Mouse (Mus musculus): ENCODE results near the gene Bcat1. TPM values are rescaled to one million over a fixed set of nuclear protein-coding genes. Genes with fewer than 3 reads are reported as not detected.

The Bcat1 gene
- polyA plus RNA-seq, 1 experiment from 2014 or later: 1.3 TPM

DNA sequence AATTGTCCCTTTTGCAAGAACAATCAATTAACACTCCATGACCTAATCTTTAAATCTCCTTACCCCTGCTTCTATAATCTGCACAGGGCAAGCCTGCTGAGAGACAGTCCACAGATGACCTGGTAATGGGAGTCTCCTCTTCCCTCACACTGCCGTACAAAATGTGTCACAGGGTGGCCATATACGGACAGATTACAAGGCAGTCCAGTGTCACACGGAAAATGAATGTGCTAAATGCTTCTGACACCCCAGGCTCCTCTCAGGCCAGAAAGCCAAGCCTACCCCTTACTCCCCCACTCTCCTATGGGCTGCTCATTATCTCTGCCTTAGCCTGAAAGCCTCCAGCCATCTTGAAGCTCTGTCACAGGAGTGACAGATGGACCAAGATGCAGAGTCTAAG is 25.1 kb downstream of the Bcat1 start:
- Histone ChIP-seq H3K36me3 (replicated peaks) (no peaks in the 10 kb centered on the region), H3K9ac (no peak overlapping the region), H3K9me3 (replicated peaks) (no peaks in the 10 kb centered on the region), H3K4me3 (replicated peaks) (no peak overlapping the region), H3K4me2 (no peak overlapping the region), H3K27ac (replicated peaks) (no peak overlapping the region), H3K27me3 (peaks cover 46% of the 10 kb centered on the region), H3K4me1 (replicated peaks) (no peaks in the 10 kb centered on the region)
- WGBS (ENCODE audit: insufficient replicate concordance): 50% methylated on average over 3 of the region's 3 CpGs
- ATAC-seq (ENCODE audit: insufficient read depth): no peak

DNA sequence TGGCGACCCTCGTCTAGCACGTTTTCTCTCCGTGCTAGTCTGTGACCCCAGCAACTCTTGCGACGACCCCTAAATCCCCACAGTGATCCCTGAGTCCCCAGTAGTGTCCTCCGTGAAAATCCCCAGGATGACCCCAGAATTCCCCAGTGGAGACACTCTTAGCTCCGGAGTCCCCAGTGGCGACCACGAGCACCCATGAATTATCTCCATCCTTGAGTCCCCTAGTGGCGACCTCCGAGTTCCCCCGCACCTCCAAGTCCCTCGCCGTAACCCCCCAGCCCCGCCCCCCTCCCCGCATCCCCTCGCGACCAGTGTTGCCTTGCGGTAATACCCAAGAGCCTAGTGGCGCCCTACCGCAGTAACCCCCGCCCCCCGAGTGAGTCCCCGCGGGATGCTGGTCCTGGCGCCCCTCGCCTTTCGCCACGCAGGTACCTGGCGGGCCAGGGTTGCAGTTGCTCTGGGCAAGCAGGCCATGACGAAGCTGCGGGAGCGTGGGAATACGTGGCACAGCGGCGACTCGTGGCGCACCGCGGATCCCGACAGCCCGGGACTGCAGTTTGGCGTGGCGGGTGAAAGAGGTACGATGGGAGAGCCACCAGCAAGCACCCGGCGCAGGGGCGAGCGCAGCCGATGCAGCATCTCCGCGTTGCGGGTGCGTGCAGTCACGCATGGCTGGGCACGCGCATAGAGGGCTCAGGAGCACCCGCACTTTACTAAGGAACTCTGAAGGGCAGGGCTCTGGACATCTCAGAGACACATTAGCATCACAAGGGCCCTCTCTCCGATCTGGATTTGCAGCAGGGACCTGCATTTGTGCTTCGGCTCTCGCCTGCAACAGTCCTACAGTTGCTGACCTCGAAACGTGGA is 27.6 kb downstream of the Bcat1 start:
- no peaks in the 10 kb centered on the region for H3K4me1 ChIP-seq (replicated peaks)
- peak overlapping the region; percentile 24 for H3K4me3 ChIP-seq (replicated peaks)
- H3K27ac ChIP-seq (replicated peaks): no peak overlapping the region
- whole genome bisulfite sequencing (ENCODE audit: insufficient replicate concordance): 10% methylated on average over 64 of the region's 64 CpGs
- no peak overlapping the region for H3K9ac ChIP-seq
- peak overlapping the region; percentile 55 for H3K4me2 ChIP-seq
- H3K27me3 ChIP-seq: peaks cover 48% of the 10 kb centered on the region
- H3K9me3 ChIP-seq (replicated peaks): no peaks in the 10 kb centered on the region
- no peaks in the 10 kb centered on the region for H3K36me3 ChIP-seq (replicated peaks)
- ATAC-seq (ENCODE audit: insufficient read depth): no peak

DNA sequence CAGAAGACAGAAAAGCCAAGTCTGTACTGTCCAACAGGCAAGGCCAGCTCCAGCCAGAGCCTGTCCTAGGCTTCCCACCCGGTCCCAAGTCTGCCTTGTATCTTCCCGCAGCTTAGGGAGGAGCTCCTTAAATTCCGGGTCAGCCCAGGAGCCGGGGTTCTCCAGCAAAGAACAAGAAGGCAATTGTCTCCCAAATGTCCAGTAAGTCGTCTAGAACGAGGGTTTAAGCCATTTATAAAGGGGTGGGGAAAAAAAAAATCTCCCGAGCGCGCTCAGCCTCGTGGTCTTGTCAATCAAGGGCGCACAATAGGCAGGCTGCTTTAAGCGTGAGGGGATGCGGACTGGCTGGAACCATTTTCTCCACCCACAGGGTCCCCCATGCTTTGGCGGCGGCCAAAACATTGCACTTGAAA is 28.5 kb downstream of the Bcat1 start:
- no peaks in the 10 kb centered on the region for H3K4me1 ChIP-seq (replicated peaks)
- ATAC-seq (ENCODE audit: insufficient read depth): no peak
- H3K9ac ChIP-seq: no peak overlapping the region
- no peak overlapping the region for H3K27ac ChIP-seq (replicated peaks)
- H3K4me3 ChIP-seq (replicated peaks): no peak overlapping the region
- peaks cover 48% of the 10 kb centered on the region for H3K27me3 ChIP-seq
- 21% methylated on average over 15 of the region's 15 CpGs for WGBS (ENCODE audit: insufficient replicate concordance)
- peak overlapping the region; percentile 55 for H3K4me2 ChIP-seq
- H3K9me3 ChIP-seq (replicated peaks): no peaks in the 10 kb centered on the region
- no peaks in the 10 kb centered on the region for H3K36me3 ChIP-seq (replicated peaks)

DNA sequence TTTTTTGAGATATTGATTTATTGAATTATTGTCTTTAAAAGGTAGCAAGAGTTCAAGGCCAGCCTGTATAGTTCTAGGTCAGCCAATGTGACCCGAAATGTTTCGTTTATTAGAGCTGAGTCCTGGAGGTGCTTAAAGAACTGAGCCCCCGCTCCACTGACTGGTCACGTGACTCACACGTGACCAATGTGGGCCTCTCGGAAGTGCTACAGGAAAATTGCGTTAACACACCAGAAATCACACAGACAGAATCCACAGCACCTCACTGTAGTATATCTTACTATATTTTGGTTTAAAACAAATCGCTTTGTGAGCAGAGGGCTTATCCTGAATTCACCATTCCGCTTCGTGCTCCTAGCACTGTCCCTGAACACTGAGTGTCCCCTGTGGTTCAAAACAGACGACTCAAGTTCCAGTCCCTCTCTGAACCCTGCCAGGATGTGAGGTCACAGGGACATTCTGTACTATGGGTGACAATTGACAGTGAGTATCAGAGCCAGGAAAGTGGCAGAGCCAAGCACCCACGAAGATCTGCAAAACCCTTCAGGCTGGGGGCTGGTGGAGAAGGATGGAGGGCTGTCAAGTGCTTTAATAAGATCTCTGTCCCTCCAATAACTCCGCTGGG is 29.6 kb downstream of the Bcat1 start:
- H3K4me1 ChIP-seq (replicated peaks): no peaks in the 10 kb centered on the region
- 65% methylated on average over 13 of the region's 13 CpGs for WGBS (ENCODE audit: insufficient replicate concordance)
- no peak overlapping the region for H3K9ac ChIP-seq
- H3K36me3 ChIP-seq (replicated peaks): no peaks in the 10 kb centered on the region
- H3K4me3 ChIP-seq (replicated peaks): no peak overlapping the region
- H3K9me3 ChIP-seq (replicated peaks): no peaks in the 10 kb centered on the region
- no peak overlapping the region for H3K27ac ChIP-seq (replicated peaks)
- no peak for ATAC-seq (ENCODE audit: insufficient read depth)
- no peak overlapping the region for H3K4me2 ChIP-seq
- peaks cover 44% of the 10 kb centered on the region for H3K27me3 ChIP-seq

DNA sequence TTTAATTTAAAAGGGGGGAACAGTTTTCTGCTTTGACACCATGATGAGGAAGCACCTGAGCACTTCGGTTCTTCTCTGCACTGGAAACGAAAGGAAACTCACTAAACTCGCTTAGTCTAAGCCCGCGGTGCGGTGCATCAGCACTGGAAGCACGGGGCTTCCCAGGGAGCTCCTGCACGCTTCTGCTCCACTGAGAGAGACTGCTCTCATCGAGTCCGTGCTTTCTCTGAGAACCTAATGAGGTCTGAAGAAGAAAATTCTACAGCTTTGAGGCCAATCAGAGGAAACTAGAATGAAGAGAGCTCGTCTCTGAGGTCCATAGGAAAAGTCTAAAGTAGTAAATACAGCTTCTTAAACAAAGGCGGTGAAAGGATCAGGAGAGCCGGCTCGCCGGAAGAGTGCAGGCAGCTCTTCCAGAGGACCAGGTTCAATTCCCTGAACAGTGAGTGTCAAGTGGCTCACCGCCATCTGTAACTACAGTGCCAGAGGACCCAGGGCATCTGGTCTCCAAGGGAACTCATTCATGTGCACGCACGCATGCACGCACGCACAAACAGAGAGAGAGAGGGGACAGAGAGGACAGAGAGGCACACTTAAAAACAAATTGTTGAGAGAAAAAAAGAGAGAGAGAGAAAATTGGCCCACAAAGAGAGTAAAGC is 30.9 kb downstream of the Bcat1 start:
- H3K9ac ChIP-seq: no peak overlapping the region
- no peaks in the 10 kb centered on the region for H3K4me1 ChIP-seq (replicated peaks)
- no peak overlapping the region for H3K27ac ChIP-seq (replicated peaks)
- no peak overlapping the region for H3K4me3 ChIP-seq (replicated peaks)
- no peak for ATAC-seq (ENCODE audit: insufficient read depth)
- H3K9me3 ChIP-seq (replicated peaks): no peaks in the 10 kb centered on the region
- WGBS (ENCODE audit: insufficient replicate concordance): 76% methylated on average over 20 of the region's 20 CpGs
- H3K4me2 ChIP-seq: no peak overlapping the region
- peaks cover 41% of the 10 kb centered on the region for H3K27me3 ChIP-seq
- H3K36me3 ChIP-seq (replicated peaks): no peaks in the 10 kb centered on the region

DNA sequence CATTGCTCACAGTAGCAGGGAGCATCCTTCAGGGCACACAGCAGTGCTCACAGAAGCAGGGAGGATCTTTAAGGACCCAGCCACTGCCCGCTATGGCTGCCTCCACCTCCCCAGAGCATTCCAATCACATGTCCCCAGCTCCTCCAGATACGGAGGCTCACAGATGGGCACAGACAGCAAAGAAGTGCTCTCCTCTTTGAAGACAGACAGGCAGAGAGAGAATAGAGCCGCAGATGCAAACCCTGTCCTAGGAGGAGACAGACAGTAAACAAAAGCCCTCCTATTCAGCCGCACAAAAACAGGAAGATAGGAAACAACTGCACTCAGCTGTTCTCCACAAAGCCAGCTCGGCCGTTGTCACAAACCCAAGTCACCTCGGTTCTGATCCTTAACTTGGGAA is 35.3 kb downstream of the Bcat1 start:
- Histone ChIP-seq H3K9me3 (replicated peaks) (no peaks in the 10 kb centered on the region), H3K9ac (no peak overlapping the region), H3K4me2 (no peak overlapping the region), H3K4me3 (replicated peaks) (no peak overlapping the region), H3K27me3 (0 out of 2 replicates have a peak, but pooled peaks cover 2% of the 10 kb centered on the region), H3K36me3 (replicated peaks) (no peaks in the 10 kb centered on the region), H3K27ac (replicated peaks) (no peak overlapping the region), H3K4me1 (replicated peaks) (no peaks in the 10 kb centered on the region)
- ATAC-seq (ENCODE audit: insufficient read depth): no peak
- WGBS (ENCODE audit: insufficient replicate concordance): 29% methylated on average over 7 of the region's 7 CpGs

DNA sequence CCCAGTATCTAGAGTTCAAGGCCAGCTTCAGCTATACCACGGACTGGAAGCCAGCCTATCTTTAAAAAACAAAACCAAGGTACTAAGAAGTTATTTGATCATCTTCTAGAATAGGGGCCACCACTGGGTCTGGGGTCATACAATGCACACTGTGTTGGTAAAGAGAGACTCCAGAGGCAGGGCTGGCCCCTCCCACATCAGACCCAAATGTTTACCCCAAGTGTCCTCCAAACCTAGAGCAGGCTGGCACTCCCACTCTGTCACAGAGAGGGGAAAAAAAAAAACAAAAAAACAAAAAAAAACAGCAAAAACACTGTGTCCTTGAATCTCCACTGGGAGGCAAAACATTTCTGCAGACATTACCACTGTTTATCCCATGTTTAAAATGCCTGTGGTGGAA is 38.4 kb downstream of the Bcat1 start:
- H3K4me2 ChIP-seq: no peak overlapping the region
- H3K4me3 ChIP-seq (replicated peaks): no peak overlapping the region
- no peak overlapping the region for H3K27ac ChIP-seq (replicated peaks)
- H3K9me3 ChIP-seq (replicated peaks): no peaks in the 10 kb centered on the region
- no peaks in the 10 kb centered on the region for H3K27me3 ChIP-seq
- no peaks in the 10 kb centered on the region for H3K36me3 ChIP-seq (replicated peaks)
- no peak for ATAC-seq (ENCODE audit: insufficient read depth)
- H3K4me1 ChIP-seq (replicated peaks): no peaks in the 10 kb centered on the region
- 34% methylated on average over 1 of the region's 1 CpGs for WGBS (ENCODE audit: insufficient replicate concordance)
- no peak overlapping the region for H3K9ac ChIP-seq

DNA sequence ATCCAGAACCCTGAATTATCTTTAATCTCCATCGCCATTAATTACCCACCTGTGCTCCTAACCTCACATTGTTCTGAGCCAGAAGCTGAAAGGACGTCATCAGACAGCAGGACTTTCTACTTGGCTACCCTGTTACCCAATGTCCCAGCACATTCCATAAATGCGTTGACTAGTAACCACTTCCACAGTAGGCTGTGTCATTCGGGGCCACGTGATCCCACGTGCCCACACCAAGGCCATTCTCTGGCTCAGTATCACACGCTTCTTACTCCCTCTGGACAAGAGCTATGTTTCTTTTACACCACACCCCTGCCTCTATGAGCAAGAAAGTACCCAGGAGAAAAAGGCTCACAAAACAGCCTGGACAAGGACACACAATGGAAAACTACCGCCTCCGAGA is 40.6 kb downstream of the Bcat1 start:
- Histone ChIP-seq H3K27me3 (no peaks in the 10 kb centered on the region), H3K9me3 (replicated peaks) (no peaks in the 10 kb centered on the region), H3K36me3 (replicated peaks) (no peaks in the 10 kb centered on the region), H3K27ac (replicated peaks) (no peak overlapping the region), H3K4me1 (replicated peaks) (no peaks in the 10 kb centered on the region), H3K4me2 (no peak overlapping the region), H3K4me3 (replicated peaks) (no peak overlapping the region), H3K9ac (no peak overlapping the region)
- ATAC-seq (ENCODE audit: insufficient read depth): no peak
- 75% methylated on average over 9 of the region's 9 CpGs for WGBS (ENCODE audit: insufficient replicate concordance)

DNA sequence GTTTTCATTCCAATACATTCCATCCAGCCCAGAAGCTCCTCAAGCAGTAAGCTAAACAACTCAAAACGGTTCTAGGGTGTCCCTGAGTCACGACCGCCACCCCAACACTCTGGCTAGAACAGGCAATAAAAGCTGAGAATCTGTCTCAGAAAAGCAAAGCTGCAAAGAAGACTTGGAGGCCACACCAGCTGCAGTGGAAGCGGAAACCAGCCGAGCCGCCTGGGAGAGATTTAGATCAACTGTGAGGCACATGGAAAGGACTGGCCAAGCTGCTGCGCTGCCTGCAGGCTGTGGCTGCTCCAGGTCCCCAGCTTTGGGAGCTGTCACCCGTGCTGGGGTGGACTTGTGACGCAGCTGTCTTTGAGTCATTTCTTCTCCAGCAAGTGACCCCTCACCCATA is 45.4 kb downstream of the Bcat1 start:
- Histone ChIP-seq H3K4me3 (replicated peaks) (no peak overlapping the region), H3K36me3 (replicated peaks) (no peaks in the 10 kb centered on the region), H3K27ac (replicated peaks) (no peak overlapping the region), H3K4me1 (replicated peaks) (no peaks in the 10 kb centered on the region), H3K9ac (no peak overlapping the region), H3K27me3 (no peaks in the 10 kb centered on the region), H3K4me2 (no peak overlapping the region), H3K9me3 (replicated peaks) (no peaks in the 10 kb centered on the region)
- WGBS (ENCODE audit: insufficient replicate concordance): 56% methylated on average over 9 of the region's 9 CpGs
- no peak for ATAC-seq (ENCODE audit: insufficient read depth)

DNA sequence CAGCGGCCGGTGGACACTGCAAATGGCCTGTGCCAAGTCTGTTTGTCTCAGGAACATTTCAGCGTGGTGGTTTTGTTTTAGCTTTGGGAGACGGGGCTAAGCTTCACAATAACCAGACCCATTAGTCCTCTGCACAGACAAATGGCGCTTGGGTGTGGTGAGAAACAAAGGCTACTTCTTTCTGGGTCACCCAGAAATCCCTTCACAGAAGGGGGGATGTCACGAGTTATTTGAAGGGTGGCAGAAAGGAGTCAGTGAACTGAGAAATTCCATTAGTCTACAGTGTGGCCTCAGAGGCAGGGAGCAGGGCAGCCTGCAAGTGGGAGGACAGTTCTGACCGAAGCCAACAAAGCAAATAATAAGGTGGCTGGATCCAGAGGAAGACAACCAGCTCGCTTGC is 52.0 kb downstream of the Bcat1 start:
- H3K36me3 ChIP-seq (replicated peaks): no peaks in the 10 kb centered on the region
- ATAC-seq (ENCODE audit: insufficient read depth): no peak
- H3K4me1 ChIP-seq (replicated peaks): no peaks in the 10 kb centered on the region
- 66% methylated on average over 8 of the region's 8 CpGs for WGBS (ENCODE audit: insufficient replicate concordance)
- no peaks in the 10 kb centered on the region for H3K9me3 ChIP-seq (replicated peaks)
- H3K27ac ChIP-seq (replicated peaks): no peak overlapping the region
- H3K4me2 ChIP-seq: no peak overlapping the region
- no peak overlapping the region for H3K9ac ChIP-seq
- H3K27me3 ChIP-seq: no peaks in the 10 kb centered on the region
- H3K4me3 ChIP-seq (replicated peaks): no peak overlapping the region

DNA sequence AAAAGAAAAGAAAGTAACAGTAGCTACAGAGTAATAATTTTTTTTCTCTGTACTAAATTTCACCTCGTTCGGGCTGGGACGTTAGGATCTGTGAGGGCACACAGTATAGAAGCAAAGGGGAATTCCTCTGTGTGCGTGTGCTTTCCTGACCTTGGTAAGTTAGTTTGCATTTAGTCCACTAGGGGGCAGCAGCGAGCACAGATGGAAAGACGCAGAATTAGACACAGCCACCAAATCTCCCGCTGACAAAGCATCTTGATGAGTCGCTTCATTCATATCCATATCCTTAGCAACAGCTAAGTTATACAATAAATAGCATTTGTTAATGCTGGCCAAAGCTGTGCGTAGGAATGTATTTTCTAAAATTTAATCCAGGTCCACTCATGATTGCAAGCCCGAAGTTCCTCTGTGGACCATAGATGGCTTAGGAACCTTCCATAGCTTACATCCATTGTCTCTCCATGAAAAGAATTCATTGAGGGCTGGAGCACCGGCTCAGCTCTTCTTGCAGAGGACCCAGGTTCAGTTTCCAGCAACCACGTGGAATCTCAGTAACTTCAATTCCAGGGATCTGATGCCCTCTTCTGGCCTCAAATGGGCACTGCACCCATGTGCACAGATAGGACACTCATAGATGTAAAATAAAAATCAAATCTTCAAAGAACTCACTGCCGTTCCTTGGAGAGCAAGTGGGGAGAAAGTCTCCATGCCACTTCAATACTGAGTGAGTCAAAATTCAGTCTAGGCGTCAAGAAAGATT is 52.8 kb downstream of the Bcat1 start:
- Histone ChIP-seq H3K27ac (replicated peaks) (no peak overlapping the region), H3K4me3 (replicated peaks) (no peak overlapping the region), H3K9ac (no peak overlapping the region), H3K36me3 (replicated peaks) (no peaks in the 10 kb centered on the region), H3K9me3 (replicated peaks) (no peaks in the 10 kb centered on the region), H3K27me3 (no peaks in the 10 kb centered on the region), H3K4me1 (replicated peaks) (no peaks in the 10 kb centered on the region), H3K4me2 (no peak overlapping the region)
- no peak for ATAC-seq (ENCODE audit: insufficient read depth)
- WGBS (ENCODE audit: insufficient replicate concordance): 65% methylated on average over 14 of the region's 14 CpGs

Data from liver, embryonic 15.5 days (tissue).